Mouse (Mus musculus) right cerebral cortex, postnatal 14 days (tissue): Measurements from ENCODE around the gene Dzank1.

ENCODE experiments used
- DNase-seq: peaks from one replicate; pipeline ENCODE4 v3.0.0; 2022

Gene Dzank1

GRCm38 (mm10) chr2:144526981-144527820 lies at the start of gene Dzank1, which contains the start of gene Polr3f:
Gene Dzank1 (minus strand): TSS chr2:144527414.
Gene Polr3f (plus strand): TSS chr2:144527718.
- DNase-seq: peak; percentile 96

DNA sequence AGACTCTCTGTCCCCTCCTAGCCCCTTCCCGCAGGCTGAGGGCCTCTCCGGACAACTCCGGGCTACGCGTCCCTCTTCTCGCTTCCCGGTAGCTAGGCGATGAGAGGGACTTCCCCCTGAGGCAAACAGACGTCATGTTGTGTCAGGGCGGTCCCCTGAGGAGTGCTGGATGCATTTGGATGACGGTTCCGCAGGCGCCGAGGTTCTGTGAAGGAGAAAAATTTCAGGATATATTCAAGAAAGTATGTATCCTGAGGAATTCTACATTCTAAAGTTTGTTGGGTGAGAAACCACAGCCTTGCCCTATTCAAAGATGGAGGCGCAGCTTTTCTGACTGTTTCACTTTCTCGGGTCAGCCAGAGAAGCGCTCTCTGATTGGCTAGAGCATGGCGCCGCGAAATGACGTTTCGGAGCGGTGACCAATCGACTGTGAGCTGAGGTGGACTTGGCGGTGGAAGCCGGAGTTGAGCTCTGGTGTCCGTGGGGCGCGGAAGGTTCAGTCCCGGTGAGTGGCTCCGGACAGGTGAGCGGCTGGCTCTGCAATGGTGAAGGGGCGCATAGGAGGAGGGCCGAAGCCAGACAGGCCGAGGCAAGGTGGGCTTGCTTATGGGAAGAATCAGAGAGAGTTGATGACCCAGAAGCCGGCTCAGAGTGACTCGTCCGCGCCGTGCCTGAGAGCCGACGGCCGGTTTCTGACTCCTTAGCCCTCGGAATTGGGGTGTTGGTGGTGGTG lies 28.8 kb upstream of the Dzank1 start, which contains the start of gene Sec23b:
Sec23b (plus strand) TSS at position 410 of the 733 bp plus-strand sequence.
- peak; percentile 94 for DNase-seq

- DNase-seq: no peak
Observed at GRCm38 (mm10) chr2:144555286-144555819, 28.1 kb upstream of the Dzank1 start.

GRCm38 (mm10) chr2:144553905-144554304 lies 26.7 kb upstream of the Dzank1 start:
- no peak for DNase-seq

DNA sequence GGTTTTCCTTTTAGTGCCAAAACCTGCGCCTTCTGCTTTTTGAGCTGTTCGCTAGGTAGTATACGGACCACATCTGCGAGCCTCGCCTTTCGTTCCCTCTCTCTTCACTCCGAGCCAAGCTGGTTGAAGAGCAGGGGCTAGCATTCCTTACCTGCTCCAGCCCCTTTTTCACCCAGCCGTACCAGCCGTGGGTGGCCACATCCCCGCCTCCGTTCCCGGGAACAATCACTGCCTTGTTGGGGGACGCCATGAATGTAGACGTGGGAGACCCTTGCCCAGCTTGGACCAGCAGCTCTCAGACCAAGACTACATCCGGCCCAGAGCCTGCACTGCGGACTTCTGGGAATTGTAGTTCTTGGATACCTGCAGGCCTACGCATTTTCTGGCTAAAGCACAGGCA lies 23.3 kb upstream of the Dzank1 start, which contains the start of gene Rbbp9:
Rbbp9 (minus strand) TSS at position 341 of the 400 bp plus-strand sequence.
- DNase-seq: peak; percentile 55

- DNase-seq: no peak
Observed at GRCm38 (mm10) chr2:144547559-144547958, 20.3 kb upstream of the Dzank1 start.

DNA sequence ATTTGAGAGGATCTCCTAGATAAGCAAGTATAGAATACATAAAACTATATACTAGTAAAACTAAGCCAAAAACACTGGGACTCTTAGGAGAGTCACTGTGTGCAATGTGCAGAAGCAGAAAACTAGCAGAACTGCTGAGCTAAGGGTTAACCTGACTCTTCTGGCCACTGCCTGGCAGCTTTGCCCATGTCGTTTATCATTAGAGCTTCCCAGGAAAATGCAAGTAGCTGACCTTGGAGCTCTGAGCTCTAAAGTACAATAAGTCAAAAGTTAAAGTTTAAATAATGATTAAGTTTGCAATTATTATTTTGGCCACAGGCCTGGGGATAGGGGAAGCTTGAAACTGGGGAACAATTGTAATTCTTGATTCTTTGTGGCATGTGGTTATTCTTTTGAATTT lies 18.3 kb upstream of the Dzank1 start:
- no peak for DNase-seq

GRCm38 (mm10) chr2:144545061-144545460 lies 17.8 kb upstream of the Dzank1 start:
- DNase-seq: no peak

DNA sequence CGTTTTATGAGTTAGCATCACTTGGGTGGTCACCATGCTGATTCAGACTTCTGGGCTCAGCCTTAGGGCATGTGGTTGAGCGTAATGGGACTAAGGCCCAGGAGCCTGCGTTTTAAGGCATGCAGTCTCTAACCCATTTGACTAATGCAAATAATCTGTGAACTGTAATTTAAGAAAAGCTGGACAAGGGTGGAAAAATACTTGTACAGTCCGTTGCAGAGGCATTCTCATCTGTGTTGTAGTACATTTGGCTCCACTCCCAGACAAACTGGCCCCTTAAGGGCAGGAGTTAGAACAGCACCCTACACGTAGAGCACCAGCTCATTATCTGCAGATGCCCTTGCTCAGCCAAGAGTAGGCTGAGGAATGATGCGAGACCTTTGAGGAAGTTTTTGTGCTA lies 17.4 kb upstream of the Dzank1 start:
- DNase-seq: no peak

- DNase-seq: no peak
Observed at GRCm38 (mm10) chr2:144543670-144544069, 16.5 kb upstream of the Dzank1 start.

GRCm38 (mm10) chr2:144541246-144541645 lies 14.0 kb upstream of the Dzank1 start:
- DNase-seq: no peak

DNA sequence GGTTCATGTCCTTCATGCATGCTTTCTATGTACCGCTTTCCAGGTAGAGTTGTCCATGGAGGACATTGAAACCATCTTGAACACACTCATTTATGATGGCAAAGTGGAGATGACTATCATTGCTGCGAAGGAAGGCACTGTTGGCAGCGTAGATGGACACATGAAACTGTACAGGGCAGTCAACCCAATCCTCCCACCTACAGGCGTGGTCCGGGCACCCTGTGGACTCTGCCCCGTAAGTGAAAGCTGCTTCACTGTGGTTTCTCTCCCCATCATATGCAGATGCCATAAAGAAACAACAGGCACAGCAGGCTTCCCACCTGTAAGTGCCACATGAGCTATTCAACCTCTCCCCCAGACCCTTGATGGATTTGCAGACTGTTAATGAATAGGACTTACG lies 9.9 kb upstream of the Dzank1 start:
- DNase-seq: no peak

- no peak for DNase-seq
Observed at GRCm38 (mm10) chr2:144527821-144528174, 584 bp upstream of the Dzank1 start.

DNA sequence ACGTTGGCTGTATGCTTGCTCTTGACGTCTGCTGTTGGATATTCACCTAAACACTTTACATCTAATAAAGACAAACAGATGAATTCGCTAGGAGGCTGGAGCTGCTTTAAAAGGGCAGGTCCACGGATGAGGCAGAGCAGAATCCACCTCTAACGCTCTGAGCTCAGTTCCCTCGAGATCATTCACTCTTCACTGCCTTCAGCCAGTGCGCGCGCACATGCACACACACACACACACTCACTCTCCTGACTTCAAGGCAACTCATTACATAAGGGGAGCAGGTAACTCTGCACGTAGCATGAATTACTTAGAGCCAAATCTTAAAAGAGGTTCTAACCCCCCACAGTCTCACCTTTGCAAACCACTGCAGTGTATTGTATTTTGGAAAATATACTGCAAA lies 1.4 kb downstream of the Dzank1 start:
- DNase-seq: peak; percentile 19

- DNase-seq: no peak
Observed at GRCm38 (mm10) chr2:144519772-144520171, 7.4 kb downstream of the Dzank1 start.

- DNase-seq: no peak
Observed at GRCm38 (mm10) chr2:144514619-144515018, 12.6 kb downstream of the Dzank1 start.

GRCm38 (mm10) chr2:144502134-144502533 lies 25.1 kb downstream of the Dzank1 start:
- peak; percentile 30 for DNase-seq

- DNase-seq: no peak
Observed at GRCm38 (mm10) chr2:144489342-144489741, 37.9 kb downstream of the Dzank1 start.

- no peak for DNase-seq
Observed at GRCm38 (mm10) chr2:144487476-144487875, 39.7 kb downstream of the Dzank1 start.

DNA sequence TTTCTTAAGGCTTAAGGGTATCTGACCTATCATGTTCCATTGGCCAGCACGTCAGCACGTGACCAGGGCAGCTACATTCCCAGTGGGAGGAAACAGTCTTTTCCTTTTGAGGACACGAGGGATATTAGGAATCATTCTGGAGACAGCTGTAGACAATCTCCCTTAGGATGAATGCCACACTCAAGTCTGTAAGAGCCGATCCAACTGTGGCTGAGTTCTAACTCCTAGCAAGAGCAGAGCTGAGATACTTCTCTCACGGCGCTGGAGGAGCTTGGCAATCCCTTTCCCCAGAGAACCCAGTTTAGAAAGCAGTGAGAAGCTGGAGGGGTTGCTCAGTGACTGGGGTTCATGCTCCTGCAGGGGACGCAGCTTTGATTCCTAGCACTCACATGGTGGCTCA lies 41.8 kb downstream of the Dzank1 start:
- no peak for DNase-seq

DNA sequence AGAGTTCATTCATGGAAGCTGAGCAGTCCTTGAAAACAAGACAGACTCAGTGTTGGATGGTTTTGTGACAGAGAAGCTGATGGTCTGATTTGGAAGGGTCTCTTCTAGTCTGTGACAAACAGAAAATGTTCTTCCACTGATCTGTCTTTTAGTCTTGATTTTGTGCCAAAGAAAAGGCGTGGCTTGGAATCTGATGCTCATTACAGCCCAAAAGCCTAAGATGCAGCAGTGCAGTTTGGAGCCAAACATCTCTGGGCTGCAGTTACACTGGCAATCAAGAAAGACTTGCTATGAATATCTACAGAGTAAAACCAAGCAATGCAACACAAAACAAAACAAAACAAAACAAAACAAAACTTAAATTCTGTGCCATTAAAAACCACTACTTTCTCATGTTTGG lies 43.1 kb downstream of the Dzank1 start:
- no peak for DNase-seq

DNA sequence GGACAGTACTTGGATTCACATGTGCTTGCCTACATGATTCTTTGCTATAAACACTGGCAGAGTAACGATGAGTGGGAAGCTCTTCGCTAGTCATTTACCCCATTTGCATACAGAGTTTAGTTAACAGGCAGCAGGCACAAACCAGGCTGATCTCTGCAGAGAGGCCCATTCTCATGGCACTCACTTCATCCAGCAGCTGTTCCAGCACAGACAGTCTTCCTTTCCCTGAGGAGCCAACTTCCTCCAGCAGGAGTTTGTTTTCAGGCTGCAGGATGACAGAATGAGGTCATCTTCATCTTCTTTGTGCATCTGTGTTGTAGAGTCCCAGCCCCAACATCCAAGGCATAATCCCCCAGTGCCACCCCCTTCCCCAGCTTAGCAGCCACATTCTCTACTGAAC lies 47.8 kb downstream of the Dzank1 start:
- no peak for DNase-seq

GRCm38 (mm10) chr2:144467203-144467602 lies 60.0 kb downstream of the Dzank1 start:
- DNase-seq: no peak
